Mouse (Mus musculus) stomach, postnatal 0 days (tissue): ENCODE results near the gene Col4a5. TPM values are rescaled to one million over a fixed set of nuclear protein-coding genes. Genes with fewer than 3 reads are reported as not detected.
A peak's percentile ranks its signal among the peaks of the same experiment; 100 is the strongest.

ENCODE experiments used
- ATAC-seq: fragments of 200-750 bp; cut with Nextera tagmentation; 2 replicates; pipeline ENCODE4 v1.8.0; 2017; ENCODE audit not compliant: low FRiP score, low TSS enrichment
- DNase-seq: peaks from one replicate; pipeline ENCODE4 v3.0.0-alpha.2; 2016; ENCODE audit warnings: low spot score
- H3K27ac ChIP-seq: fragments of 300-500 bp; sonication (generic); replicated peaks from 2 replicates; pipeline ENCODE4 v1.5.1; 2014; ENCODE audit warnings: mild to moderate bottlenecking, control low read depth
- H3K27me3 ChIP-seq: fragments of 300-500 bp; sonication (generic); 2 replicates; pipeline ENCODE4 v1.6.1; 2014; ENCODE audit warnings: low read length; ENCODE audit not compliant: control insufficient read depth, insufficient read depth
- H3K36me3 ChIP-seq: fragments of 300-500 bp; sonication (generic); 2 replicates; pipeline ENCODE4 v1.6.1; 2014; ENCODE audit warnings: low read length, mixed read lengths; ENCODE audit not compliant: control insufficient read depth, insufficient read depth
- H3K4me1 ChIP-seq: fragments of 300-500 bp; sonication (generic); replicated peaks from 2 replicates; pipeline ENCODE4 v1.6.1; 2014; ENCODE audit warnings: antibody characterized with exemption; ENCODE audit not compliant: control insufficient read depth, insufficient read depth
- H3K4me2 ChIP-seq: fragments of 300-500 bp; sonication (generic); replicated peaks from 2 replicates; pipeline ENCODE4 v1.6.1; 2014; ENCODE audit warnings: low read depth, mild to moderate bottlenecking, control low read depth, moderate library complexity
- H3K4me3 ChIP-seq: fragments of 300-500 bp; sonication (generic); 2 replicates; pipeline ENCODE4 v1.5.1; 2014; ENCODE audit warnings: low read depth, low read length, control low read depth
- H3K9ac ChIP-seq: fragments of 300-500 bp; sonication (generic); 2 replicates; pipeline ENCODE4 v1.6.1; 2014; ENCODE audit warnings: mild to moderate bottlenecking, low read length, control low read depth, mixed read lengths
- H3K9me3 ChIP-seq: fragments of 300-500 bp; sonication (generic); 2 replicates; pipeline ENCODE4 v1.6.1; 2016; ENCODE audit warnings: low read length; ENCODE audit not compliant: control insufficient read depth
- CTCF ChIP-seq: IDR thresholded peaks from 2 replicates; pipeline ENCODE4 v1.5.1; 2016; ENCODE audit warnings: antibody characterized with exemption, low read depth, mild to moderate bottlenecking, moderate library complexity
- EP300 ChIP-seq: optimal IDR thresholded peaks from 2 replicates; pipeline ENCODE3; 2016; ENCODE audit warnings: antibody characterized with exemption
- WGBS: fragments of 180-500 bp; shearing (Covaris S2); extraction: QIAGEN DNeasy Blood & Tissue Kit; methylation state at CpG from one replicate; pipeline ENCODE4 v1.1.7; 2014; 5-methylcytosine and 5-hydroxymethylcytosine counted together
- polyA plus RNA-seq: library from polyadenylated mRNA; unstranded; fragments of >200 nt; fragmentation: Nextera tagmentation; extraction: Ambion mirVana; gene quantifications from 2 replicates; pipeline ENCODE4 v1.2.1, GENCODE M21; 2015

The Col4a5 gene
- 24.9 and 29.7 TPM in 2 replicates for polyA plus RNA-seq

DNA sequence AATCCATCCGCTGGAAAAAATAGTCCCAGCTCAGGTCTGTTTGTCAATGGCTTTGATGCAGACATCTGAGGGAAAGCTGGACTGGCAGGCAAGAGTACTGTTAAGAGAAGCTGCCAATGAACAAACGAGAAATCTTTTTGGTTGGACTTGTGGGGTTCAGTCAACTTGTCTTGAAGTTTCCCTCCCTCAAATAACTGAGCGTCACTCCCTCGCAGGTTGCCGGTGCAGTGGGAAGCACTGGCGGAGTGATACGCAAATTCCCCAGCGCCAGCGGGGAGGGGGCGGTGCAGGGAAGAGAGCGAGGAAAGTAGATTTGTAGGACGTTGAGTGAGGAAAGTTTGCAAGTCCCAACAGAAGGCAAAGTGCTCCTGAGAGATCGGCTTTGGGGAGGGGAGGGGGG, at the start of gene Col4a5:
Gene Col4a5, plus strand, starts transcription at position 276 of the 400 bp plus-strand sequence.
- peak within 1 kb of the TSS; percentile 62 for H3K9ac ChIP-seq

DNA sequence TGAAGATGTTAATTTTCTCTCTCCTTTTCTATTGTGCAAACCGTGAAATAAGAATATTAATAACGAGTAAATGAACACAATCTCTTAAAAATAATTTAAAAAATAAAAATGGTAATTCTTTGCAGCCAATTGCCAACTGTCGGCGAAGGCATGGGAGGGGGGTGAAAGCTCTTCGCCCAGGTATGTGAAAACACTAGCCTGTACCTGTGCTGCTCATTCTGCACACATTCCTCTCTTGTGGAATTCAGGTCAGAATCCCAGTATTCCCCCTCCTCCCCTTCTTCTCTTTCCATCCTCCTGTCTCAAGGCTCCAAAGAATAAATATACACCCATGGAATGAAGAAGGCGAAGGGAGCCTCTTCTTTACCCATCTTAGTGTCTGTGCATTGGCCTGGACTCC, 38.4 kb upstream of the Col4a5 start:
- H3K4me3 ChIP-seq, result no peak overlapping the region
- no peak for DNase-seq
- no peak overlapping the region for H3K4me2 ChIP-seq
- no peak overlapping the region for H3K27ac ChIP-seq
- no peak for ATAC-seq
- no peaks in the 10 kb centered on the region for H3K36me3 ChIP-seq
- no peaks in the 10 kb centered on the region for H3K4me1 ChIP-seq
- H3K9me3 ChIP-seq, result no peaks in the 10 kb centered on the region
- TF ChIP-seq EP300, result no peak
- 83% methylated on average over 6 of the region's 6 CpGs for WGBS
- no peaks in the 10 kb centered on the region for H3K27me3 ChIP-seq
- no peak overlapping the region for H3K9ac ChIP-seq

More for the DNA sequence above, at the start of gene Col4a5:
- Histone ChIP-seq H3K4me2 (peak within 1 kb of the TSS; percentile 60), H3K9me3 (no peaks in the 10 kb centered on the region), H3K4me3 (peak within 1 kb of the TSS; percentile 52), H3K27me3 (no peaks in the 10 kb centered on the region), H3K36me3 (no peaks in the 10 kb centered on the region), H3K4me1 (no peaks in the 10 kb centered on the region), H3K27ac (peak within 1 kb of the TSS; percentile 56)
- peak; percentile 79 for DNase-seq
- peak; percentile 84 for ATAC-seq
- TF ChIP-seq CTCF (no peak), EP300 (no peak)
- 10% methylated on average over 13 of the region's 13 CpGs for WGBS

DNA sequence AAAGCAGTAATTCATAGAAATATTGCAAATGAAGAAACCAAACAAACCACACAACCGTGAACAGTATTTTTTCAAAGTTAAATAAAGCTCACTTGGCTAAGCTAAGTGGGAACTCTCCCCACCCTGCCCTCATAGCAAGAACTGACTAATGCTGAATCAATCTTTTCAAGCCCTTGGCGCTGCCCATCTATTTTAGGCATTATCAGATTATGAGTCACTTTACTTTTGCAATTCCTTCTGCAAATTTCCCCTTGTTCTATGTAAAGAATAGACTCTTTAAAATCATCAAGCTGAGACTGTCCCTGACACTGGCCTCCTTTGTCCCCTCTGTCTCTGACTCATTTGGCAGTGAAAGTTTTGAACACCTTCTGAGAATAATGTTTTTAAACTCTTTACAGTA, 35.8 kb upstream of the Col4a5 start:
- H3K4me1 ChIP-seq, result no peaks in the 10 kb centered on the region
- no peaks in the 10 kb centered on the region for H3K27me3 ChIP-seq
- ATAC-seq (no peak), DNase-seq (no peak)
- TF ChIP-seq EP300 (no peak), CTCF (no peak)
- no peaks in the 10 kb centered on the region for H3K9me3 ChIP-seq
- H3K27ac ChIP-seq, result no peak overlapping the region
- H3K4me3 ChIP-seq, result no peak overlapping the region
- 31% methylated on average over 2 of the region's 2 CpGs for WGBS
- H3K36me3 ChIP-seq, result no peaks in the 10 kb centered on the region
- H3K4me2 ChIP-seq, result no peak overlapping the region
- H3K9ac ChIP-seq, result no peak overlapping the region

DNA sequence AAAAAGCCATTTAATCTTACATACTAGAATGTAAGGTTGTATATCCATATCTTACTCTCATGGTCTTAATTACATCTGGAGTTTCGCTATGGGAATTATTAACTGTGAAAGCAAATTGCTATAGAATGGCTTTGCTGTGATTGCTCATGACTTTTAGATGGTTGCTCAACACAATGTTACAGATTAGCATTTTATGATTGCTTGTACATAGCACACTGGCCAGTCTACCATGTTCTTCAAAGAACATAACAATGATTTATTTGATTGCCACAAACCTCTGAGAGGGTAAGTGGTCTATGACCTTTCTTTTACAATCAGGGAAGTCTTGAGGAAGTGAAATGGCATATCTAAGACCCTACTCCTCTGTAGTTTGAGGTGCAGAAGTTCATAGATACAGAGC, 27.2 kb upstream of the Col4a5 start:
- H3K4me2 ChIP-seq, result no peak overlapping the region
- no peak overlapping the region for H3K4me3 ChIP-seq
- H3K27me3 ChIP-seq, result no peaks in the 10 kb centered on the region
- no peak overlapping the region for H3K9ac ChIP-seq
- TF ChIP-seq CTCF (no peak), EP300 (no peak)
- DNase-seq, result no peak
- no peak for ATAC-seq
- no peak overlapping the region for H3K27ac ChIP-seq
- H3K9me3 ChIP-seq, result no peaks in the 10 kb centered on the region
- no peaks in the 10 kb centered on the region for H3K36me3 ChIP-seq
- WGBS, result 90% methylated on average over 1 of the region's 1 CpGs
- H3K4me1 ChIP-seq, result no peaks in the 10 kb centered on the region

DNA sequence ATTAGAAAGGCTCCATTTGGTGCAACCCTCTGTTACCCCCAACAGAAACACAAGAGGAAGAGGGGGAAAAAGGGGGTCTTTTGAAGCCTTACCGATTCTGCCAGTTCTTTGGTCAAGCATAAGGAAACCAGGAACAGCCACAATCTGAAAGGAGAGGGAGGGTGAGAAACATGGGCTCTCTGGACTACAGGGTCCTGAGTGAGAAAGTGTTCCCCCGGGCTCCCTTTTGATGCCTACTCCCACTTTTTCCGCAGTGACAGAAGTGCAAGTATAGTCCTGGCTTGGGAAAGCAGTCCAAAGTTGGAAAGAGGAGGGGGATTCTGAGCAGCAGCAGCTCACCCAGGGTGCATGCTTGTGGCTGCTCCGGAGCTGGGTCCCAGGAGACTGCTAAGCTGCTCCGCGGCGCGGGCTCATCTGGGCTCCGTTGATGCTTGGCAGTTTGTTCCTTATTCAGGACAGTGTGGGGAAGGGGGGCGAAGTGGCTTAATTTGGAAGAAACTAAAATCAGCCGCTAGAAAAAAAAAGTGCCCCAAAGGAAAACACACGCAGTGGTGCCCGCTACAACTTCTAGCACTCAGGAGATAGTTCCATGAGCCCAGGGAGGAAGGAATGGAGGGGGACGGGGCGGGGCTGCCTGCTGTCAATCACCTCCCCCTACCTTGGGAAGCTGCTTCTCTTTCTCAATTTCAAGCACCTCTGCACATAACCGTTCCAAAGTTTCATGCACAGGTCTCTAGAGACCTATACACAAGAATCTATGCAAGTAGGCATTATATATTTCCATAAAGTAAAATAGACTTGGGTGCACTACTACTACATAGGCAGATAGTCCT, 1.5 kb upstream of the Col4a5 start, which contains the start of gene Col4a6:
Gene Col4a6, minus strand, starts transcription at position 607 of the 833 bp plus-strand sequence.
- no peaks in the 10 kb centered on the region for H3K9me3 ChIP-seq
- TF ChIP-seq EP300, result no peak
- no peak for TF ChIP-seq CTCF
- no peaks in the 10 kb centered on the region for H3K36me3 ChIP-seq
- WGBS, result 16% methylated on average over 16 of the region's 16 CpGs
- H3K27ac ChIP-seq, result no peak within 1 kb of the TSS
- no peaks in the 10 kb centered on the region for H3K4me1 ChIP-seq
- H3K4me2 ChIP-seq, result peak within 1 kb of the TSS; percentile 60
- DNase-seq (peak; percentile 13), ATAC-seq (no peak)
- H3K4me3 ChIP-seq, result peak within 1 kb of the TSS; percentile 52
- H3K9ac ChIP-seq, result peak within 1 kb of the TSS; percentile 47; the same call in 1 of the 2 replicates
- no peaks in the 10 kb centered on the region for H3K27me3 ChIP-seq
